Comparison of ENCODE assay signal across 11 mouse cellular contexts in genomic region chr19:51660186-51660585, GRCm38 (mm10).
"Had no signal": no experiment of that assay in that cellular context is flagged by ENCODE, and none has a peak within 500 bp of the region (broad histone marks: within the 10 kb centered on the region; RNA-seq: fewer than 3 reads in every experiment).

No protein-coding gene starts in this region.

- H3K27ac ChIP-seq: limb, embryonic 12.5 days; liver, embryonic 13.5 days; midbrain, embryonic 12.5 days had no signal

- H3K9ac ChIP-seq: limb, embryonic 12.5 days; liver, embryonic 13.5 days; liver, postnatal 0 days; midbrain, embryonic 12.5 days had no signal

- H3K4me2 ChIP-seq: limb, embryonic 12.5 days; liver, embryonic 13.5 days; midbrain, embryonic 12.5 days had no signal

- H3K4me3 ChIP-seq: limb, embryonic 12.5 days; liver, embryonic 13.5 days; midbrain, embryonic 12.5 days had no signal

- H3K27me3 ChIP-seq: limb, embryonic 12.5 days; liver, embryonic 13.5 days; midbrain, embryonic 12.5 days had no signal

- H3K9me3 ChIP-seq: limb, embryonic 12.5 days; liver, embryonic 13.5 days; midbrain, embryonic 12.5 days had no signal

- H3K4me1 ChIP-seq: limb, embryonic 12.5 days; liver, embryonic 13.5 days; midbrain, embryonic 12.5 days had no signal

- DNase-seq: layer of hippocampus, adult 9-11 months; layer of hippocampus, postnatal 36 days; liver; liver, embryonic 13.5 days; liver, postnatal 0 days; right cerebral cortex, adult 18-20 months; right cerebral cortex, postnatal 25 days; thymus, postnatal 36 days had no signal

- H3K36me3 ChIP-seq: limb, embryonic 12.5 days; liver, embryonic 13.5 days; midbrain, embryonic 12.5 days had no signal

- ATAC-seq: intestine, embryonic 16.5 days; liver, postnatal 0 days had no signal
